Mouse (Mus musculus) hindbrain, embryonic 15.5 days (tissue): ENCODE data around the gene Pde1c. TPM values are rescaled to one million over a fixed set of nuclear protein-coding genes. Genes with fewer than 3 reads are reported as not detected.

Experiments used
- ATAC-seq: fragments of 200-750 bp; cut with Nextera tagmentation; 2 replicates; pipeline ENCODE4 v1.8.0; 2017; ENCODE audit warnings: low read depth, moderate number of reproducible peaks, moderate TSS enrichment; ENCODE audit not compliant: low FRiP score
- H3K27ac ChIP-seq: fragments of 300-500 bp; sonication (generic); replicated peaks from 2 replicates; pipeline ENCODE4 v1.5.1; 2015; ENCODE audit warnings: mild to moderate bottlenecking, inconsistent platforms
- H3K27me3 ChIP-seq: fragments of 300-500 bp; sonication (generic); 2 replicates; pipeline ENCODE4 v1.6.1; 2015; ENCODE audit warnings: control low read depth, inconsistent platforms
- H3K36me3 ChIP-seq: fragments of 300-500 bp; sonication (generic); 2 replicates; pipeline ENCODE4 v1.6.1; 2015; ENCODE audit warnings: control low read depth, inconsistent platforms
- H3K4me1 ChIP-seq: fragments of 300-500 bp; sonication (generic); replicated peaks from 2 replicates; pipeline ENCODE4 v1.6.1; 2015; ENCODE audit warnings: control low read depth, inconsistent platforms
- H3K4me2 ChIP-seq: fragments of 300-500 bp; sonication (generic); 2 replicates; pipeline ENCODE4 v1.6.1; 2015; ENCODE audit warnings: moderate library complexity, mild to moderate bottlenecking, inconsistent platforms
- H3K4me3 ChIP-seq: fragments of 300-500 bp; sonication (generic); 2 replicates; pipeline ENCODE4 v1.5.1; 2015; ENCODE audit warnings: mild to moderate bottlenecking, inconsistent platforms
- H3K9ac ChIP-seq: fragments of 300-500 bp; sonication (generic); 2 replicates; pipeline ENCODE4 v1.6.1; 2015; ENCODE audit warnings: inconsistent platforms
- H3K9me3 ChIP-seq: fragments of 300-500 bp; sonication (generic); 2 replicates; pipeline ENCODE4 v1.6.1; 2016; ENCODE audit warnings: control low read depth, inconsistent platforms
- WGBS: fragments of 180-500 bp; shearing (Covaris S2); methylation state at CpG from one replicate; pipeline ENCODE4 v1.1.7; 2015; 5-methylcytosine and 5-hydroxymethylcytosine counted together
- polyA plus RNA-seq: library from polyadenylated mRNA; unstranded; fragments of >200 nt; fragmentation: Nextera tagmentation; extraction: Ambion mirVana; gene quantifications from 2 replicates; pipeline ENCODE4 v1.2.1, GENCODE M21; 2015

Pde1c gene
- polyA plus RNA-seq, 1 experiment from 2014 or later, result 23.7 TPM

GRCm38 (mm10) chr6:56551022-56551421, 17.9 kb downstream of the Pde1c start:
- Histone ChIP-seq H3K27me3 (no peaks in the 10 kb centered on the region), H3K27ac (no peak overlapping the region), H3K9me3 (no peaks in the 10 kb centered on the region), H3K4me2 (no peak overlapping the region), H3K9ac (no peak overlapping the region), H3K36me3 (no peaks in the 10 kb centered on the region), H3K4me1 (peaks cover 5% of the 10 kb centered on the region), H3K4me3 (no peak overlapping the region)
- no peak for ATAC-seq
- 85% methylated on average over 4 of the region's 4 CpGs for WGBS

GRCm38 (mm10) chr6:56540247-56540646, 28.7 kb downstream of the Pde1c start:
- no peak overlapping the region for H3K27ac ChIP-seq
- no peaks in the 10 kb centered on the region for H3K36me3 ChIP-seq
- WGBS, result 78% methylated on average over 5 of the region's 5 CpGs
- no peak overlapping the region for H3K9ac ChIP-seq
- H3K4me2 ChIP-seq, result no peak overlapping the region
- no peaks in the 10 kb centered on the region for H3K9me3 ChIP-seq
- no peak overlapping the region for H3K4me3 ChIP-seq
- no peak for ATAC-seq
- H3K27me3 ChIP-seq, result no peaks in the 10 kb centered on the region
- no peaks in the 10 kb centered on the region for H3K4me1 ChIP-seq

- no peak for ATAC-seq
Observed at GRCm38 (mm10) chr6:56534653-56535052, 34.2 kb downstream of the Pde1c start.

GRCm38 (mm10) chr6:56532257-56532656, 36.6 kb downstream of the Pde1c start:
- Histone ChIP-seq H3K27ac (no peak overlapping the region), H3K27me3 (no peaks in the 10 kb centered on the region), H3K4me2 (no peak overlapping the region), H3K4me1 (no peaks in the 10 kb centered on the region), H3K9ac (no peak overlapping the region), H3K4me3 (no peak overlapping the region), H3K9me3 (no peaks in the 10 kb centered on the region), H3K36me3 (no peaks in the 10 kb centered on the region)
- 89% methylated on average over 2 of the region's 2 CpGs for WGBS
- ATAC-seq, result no peak

More at GRCm38 (mm10) chr6:56534653-56535052, 34.2 kb downstream of the Pde1c start:
- Histone ChIP-seq H3K4me3 (no peak overlapping the region), H3K9me3 (no peaks in the 10 kb centered on the region), H3K4me2 (no peak overlapping the region), H3K36me3 (no peaks in the 10 kb centered on the region), H3K9ac (no peak overlapping the region), H3K4me1 (no peaks in the 10 kb centered on the region), H3K27me3 (no peaks in the 10 kb centered on the region), H3K27ac (no peak overlapping the region)

GRCm38 (mm10) chr6:56523938-56524866, 44.7 kb downstream of the Pde1c start:
- no peak overlapping the region for H3K9ac ChIP-seq
- no peak overlapping the region for H3K4me3 ChIP-seq
- 86% methylated on average over 6 of the region's 6 CpGs for WGBS
- H3K4me2 ChIP-seq, result no peak overlapping the region
- no peak for ATAC-seq
- H3K27ac ChIP-seq, result no peak overlapping the region
- no peaks in the 10 kb centered on the region for H3K27me3 ChIP-seq
- no peaks in the 10 kb centered on the region for H3K4me1 ChIP-seq
- no peaks in the 10 kb centered on the region for H3K9me3 ChIP-seq
- H3K36me3 ChIP-seq, result no peaks in the 10 kb centered on the region

- Histone ChIP-seq H3K4me3 (no peak overlapping the region), H3K27me3 (no peaks in the 10 kb centered on the region), H3K9me3 (no peaks in the 10 kb centered on the region), H3K27ac (no peak overlapping the region), H3K4me2 (no peak overlapping the region), H3K4me1 (no peaks in the 10 kb centered on the region), H3K9ac (no peak overlapping the region), H3K36me3 (no peaks in the 10 kb centered on the region)
- no peak for ATAC-seq
- 78% methylated on average over 5 of the region's 5 CpGs for WGBS
Observed at GRCm38 (mm10) chr6:56489161-56489560, 79.7 kb downstream of the Pde1c start.

- Histone ChIP-seq H3K27me3 (no peaks in the 10 kb centered on the region), H3K36me3 (no peaks in the 10 kb centered on the region), H3K9me3 (no peaks in the 10 kb centered on the region), H3K9ac (no peak overlapping the region), H3K4me1 (no peaks in the 10 kb centered on the region), H3K4me3 (no peak overlapping the region), H3K27ac (no peak overlapping the region), H3K4me2 (no peak overlapping the region)
- 78% methylated on average over 3 of the region's 3 CpGs for WGBS
- no peak for ATAC-seq
Observed at GRCm38 (mm10) chr6:56485078-56485477, 83.8 kb downstream of the Pde1c start.

- Histone ChIP-seq H3K4me1 (no peaks in the 10 kb centered on the region), H3K36me3 (no peaks in the 10 kb centered on the region), H3K27ac (no peak overlapping the region), H3K4me2 (no peak overlapping the region), H3K27me3 (no peaks in the 10 kb centered on the region), H3K9ac (no peak overlapping the region), H3K4me3 (no peak overlapping the region), H3K9me3 (no peaks in the 10 kb centered on the region)
- peak; percentile 52; the same call in 1 of the 2 replicates for ATAC-seq
- under 1% methylated on average over 6 of the region's 6 CpGs for WGBS
Observed at GRCm38 (mm10) chr6:56480914-56481482, 87.9 kb downstream of the Pde1c start.

GRCm38 (mm10) chr6:56476581-56476980, 92.3 kb downstream of the Pde1c start:
- Histone ChIP-seq H3K36me3 (no peaks in the 10 kb centered on the region), H3K4me2 (no peak overlapping the region), H3K9ac (no peak overlapping the region), H3K4me3 (no peak overlapping the region), H3K4me1 (no peaks in the 10 kb centered on the region), H3K27me3 (no peaks in the 10 kb centered on the region), H3K27ac (no peak overlapping the region), H3K9me3 (no peaks in the 10 kb centered on the region)
- 29% methylated on average over 6 of the region's 6 CpGs for WGBS
- peak; percentile 80; the same call in 1 of the 2 replicates for ATAC-seq

GRCm38 (mm10) chr6:56458098-56458497, 110.8 kb downstream of the Pde1c start:
- Histone ChIP-seq H3K9me3 (no peaks in the 10 kb centered on the region), H3K27ac (no peak overlapping the region), H3K27me3 (no peaks in the 10 kb centered on the region), H3K9ac (no peak overlapping the region), H3K4me1 (no peaks in the 10 kb centered on the region), H3K36me3 (no peaks in the 10 kb centered on the region), H3K4me3 (no peak overlapping the region), H3K4me2 (no peak overlapping the region)
- ATAC-seq, result no peak
- 51% methylated on average over 3 of the region's 3 CpGs for WGBS

GRCm38 (mm10) chr6:56447917-56448316, 121.0 kb downstream of the Pde1c start:
- no peak overlapping the region for H3K4me2 ChIP-seq
- H3K27me3 ChIP-seq, result no peaks in the 10 kb centered on the region
- H3K9me3 ChIP-seq, result no peaks in the 10 kb centered on the region
- no peak for ATAC-seq
- H3K9ac ChIP-seq, result no peak overlapping the region
- WGBS, result 36% methylated on average over 2 of the region's 2 CpGs
- no peak overlapping the region for H3K27ac ChIP-seq
- H3K4me1 ChIP-seq, result no peaks in the 10 kb centered on the region
- H3K36me3 ChIP-seq, result no peaks in the 10 kb centered on the region
- no peak overlapping the region for H3K4me3 ChIP-seq

GRCm38 (mm10) chr6:56441501-56441900, 127.4 kb downstream of the Pde1c start:
- no peaks in the 10 kb centered on the region for H3K27me3 ChIP-seq
- H3K36me3 ChIP-seq, result no peaks in the 10 kb centered on the region
- no peak overlapping the region for H3K27ac ChIP-seq
- no peak overlapping the region for H3K4me3 ChIP-seq
- H3K9me3 ChIP-seq, result no peaks in the 10 kb centered on the region
- WGBS, result 67% methylated on average over 4 of the region's 4 CpGs
- no peak overlapping the region for H3K9ac ChIP-seq
- ATAC-seq, result no peak
- H3K4me1 ChIP-seq, result no peaks in the 10 kb centered on the region
- H3K4me2 ChIP-seq, result no peak overlapping the region
